15 mouse cellular contexts compared by ENCODE assay signal in genomic region chr16:90394761-90395160, GRCm38 (mm10). TPM values are rescaled to one million over a fixed set of nuclear protein-coding genes. Genes with fewer than 3 reads are reported as not detected.
DNase-seq lines count a peak whose midpoint lies in the region; ATAC-seq lines count a peak whose summit lies in the region.
"Had no signal": no experiment of that assay in that cellular context is flagged by ENCODE, and none has a peak within 500 bp of the region (broad histone marks: within the 10 kb centered on the region; RNA-seq: fewer than 3 reads in every experiment).

No protein-coding gene starts in this region.

- no peak overlapping the region for H3K4me2 ChIP-seq in forebrain, embryonic 12.5 days
- no peak overlapping the region for H3K4me2 ChIP-seq in kidney, embryonic 16.5 days (replicated peaks; ENCODE audit: low read depth, low read length)
- no peak overlapping the region for H3K4me2 ChIP-seq in intestine, embryonic 15.5 days (replicated peaks)
- H3K4me2 ChIP-seq: heart, embryonic 13.5 days; stomach, embryonic 15.5 days had no signal

- H3K4me1 ChIP-seq in forebrain, embryonic 12.5 days, result peaks cover 11% of the 10 kb centered on the region
- H3K4me1 ChIP-seq in forebrain, embryonic 10.5 days, result peaks cover 26% of the 10 kb centered on the region
- peaks cover 20% of the 10 kb centered on the region for H3K4me1 ChIP-seq in kidney, embryonic 16.5 days (ENCODE audit: insufficient read depth, low read length)
- peaks cover 8% of the 10 kb centered on the region for H3K4me1 ChIP-seq in intestine, embryonic 15.5 days (replicated peaks)

- no peak for DNase-seq in forebrain, embryonic 10.5 days (ENCODE audit: extremely low spot score, low spot score)
- peak; percentile 49 for DNase-seq in kidney, adult 18-20 months
- DNase-seq in kidney, postnatal 14 days, result peak; percentile 56
- no peak for DNase-seq in Muller cell, postnatal 12 days (ENCODE audit: inconsistent ontology term)
- no peak for DNase-seq in right cerebral cortex, postnatal 14 days
- DNase-seq: adrenal gland, postnatal 25 days; cerebellum, adult 9-11 months; lung, postnatal 14 days; thymus, postnatal 14 days had no signal

- 62% methylated on average over 4 of the region's 4 CpGs for WGBS in forebrain, embryonic 12.5 days
- 84% methylated on average over 4 of the region's 4 CpGs for WGBS in forebrain, embryonic 10.5 days
- WGBS in kidney, embryonic 16.5 days, result 80% methylated on average over 4 of the region's 4 CpGs
- WGBS in intestine, embryonic 15.5 days, result 65% methylated on average over 4 of the region's 4 CpGs

- peaks cover 6% of the 10 kb centered on the region; the same call in 1 of the 2 replicates for H3K9me3 ChIP-seq in forebrain, embryonic 12.5 days
- peaks cover 14% of the 10 kb centered on the region for H3K9me3 ChIP-seq in forebrain, embryonic 10.5 days
- peaks cover 7% of the 10 kb centered on the region; the same call in 1 of the 2 replicates for H3K9me3 ChIP-seq in kidney, embryonic 16.5 days (ENCODE audit: low read length)
- no peaks in the 10 kb centered on the region for H3K9me3 ChIP-seq in intestine, embryonic 15.5 days
- H3K9me3 ChIP-seq: stomach, embryonic 15.5 days had no signal

- H3K4me3 ChIP-seq in forebrain, embryonic 12.5 days (replicated peaks), result no peak overlapping the region
- H3K4me3 ChIP-seq in forebrain, embryonic 10.5 days, result no peak overlapping the region
- H3K4me3 ChIP-seq in kidney, embryonic 16.5 days (ENCODE audit: low read length), result no peak overlapping the region
- H3K4me3 ChIP-seq in intestine, embryonic 15.5 days (replicated peaks), result no peak overlapping the region
- H3K4me3 ChIP-seq: heart, embryonic 13.5 days; stomach, embryonic 15.5 days had no signal

- H3K27ac ChIP-seq in forebrain, embryonic 12.5 days, result no peak overlapping the region
- no peak overlapping the region for H3K27ac ChIP-seq in forebrain, embryonic 10.5 days
- H3K27ac ChIP-seq in kidney, embryonic 16.5 days (ENCODE audit: low read length), result no peak overlapping the region
- H3K27ac ChIP-seq in intestine, embryonic 15.5 days, result no peak overlapping the region
- H3K27ac ChIP-seq: heart, embryonic 13.5 days; stomach, embryonic 15.5 days had no signal

- peaks cover 46% of the 10 kb centered on the region for H3K36me3 ChIP-seq in forebrain, embryonic 12.5 days (replicated peaks)
- peaks cover 86% of the 10 kb centered on the region for H3K36me3 ChIP-seq in forebrain, embryonic 10.5 days (replicated peaks)
- peaks cover 22% of the 10 kb centered on the region for H3K36me3 ChIP-seq in kidney, embryonic 16.5 days (ENCODE audit: insufficient read depth, low read length)
- H3K36me3 ChIP-seq in intestine, embryonic 15.5 days, result peaks cover 3% of the 10 kb centered on the region; the same call in 1 of the 2 replicates

- H3K27me3 ChIP-seq in forebrain, embryonic 12.5 days, result no peaks in the 10 kb centered on the region
- no peaks in the 10 kb centered on the region for H3K27me3 ChIP-seq in forebrain, embryonic 10.5 days (ENCODE audit: poor library complexity, severe bottlenecking)
- H3K27me3 ChIP-seq in kidney, embryonic 16.5 days (ENCODE audit: insufficient read depth, low read length), result no peaks in the 10 kb centered on the region
- no peaks in the 10 kb centered on the region for H3K27me3 ChIP-seq in intestine, embryonic 15.5 days (replicated peaks)
- H3K27me3 ChIP-seq: heart, embryonic 13.5 days; stomach, embryonic 15.5 days had no signal

- ATAC-seq in forebrain, embryonic 12.5 days (ENCODE audit: low FRiP score), result 0 out of 2 replicates have a peak, but pooled peaks have one; percentile 17
- no peak for ATAC-seq in kidney, embryonic 16.5 days (ENCODE audit: low FRiP score, low TSS enrichment)
- ATAC-seq in intestine, embryonic 15.5 days, result peak; percentile 65
- ATAC-seq: activated CD4-positive, CD25-positive, alpha-beta regulatory T cell, adult 4 months had no signal

- no peak overlapping the region for H3K9ac ChIP-seq in forebrain, embryonic 12.5 days
- H3K9ac ChIP-seq in kidney, embryonic 16.5 days (replicated peaks; ENCODE audit: low read length), result no peak overlapping the region
- no peak overlapping the region for H3K9ac ChIP-seq in intestine, embryonic 15.5 days
- H3K9ac ChIP-seq: heart, embryonic 13.5 days; stomach, embryonic 15.5 days had no signal

RNA-seq across cellular contexts. Expression of gene Hunk, which starts 8.9 kb away (rescaled TPM):
- polyA plus RNA-seq in forebrain, embryonic 12.5 days (2016; fragmentation: Nextera tagmentation; extraction: Ambion mirVana), result 16.6 and 17.9 TPM in 2 replicates
- polyA plus RNA-seq in forebrain, embryonic 10.5 days (2016; fragmentation: Nextera tagmentation; extraction: Ambion mirVana), result 13.7 and 14.9 TPM in 2 replicates
- polyA plus RNA-seq in kidney, embryonic 16.5 days (2015; fragmentation: Nextera tagmentation; extraction: Ambion mirVana), result 11.3 and 12.7 TPM in 2 replicates
- polyA plus RNA-seq in intestine, embryonic 15.5 days (2015; fragmentation: Nextera tagmentation; extraction: Ambion mirVana), result 6.5 and 6.8 TPM in 2 replicates

Comparison
In these comparisons a context has a peak if more than half of its experiments do, and no peak if none do; other contexts are left out.
1. DNase-seq: peak in kidney, adult 18-20 months (single experiment) and kidney, postnatal 14 days (single experiment); none in forebrain, embryonic 10.5 days (single experiment), Muller cell, postnatal 12 days (single experiment) and right cerebral cortex, postnatal 14 days (single experiment).